Mouse (Mus musculus): ENCODE measurements around the gene Bcan.

Bcan gene

GRCm38 (mm10) chr3:87971489-87972202 lies 28.4 kb downstream of the Bcan start:
- DNase-seq, result no peak

- DNase-seq, result peak; percentile 32
Observed at GRCm38 (mm10) chr3:87970939-87971488, 29.0 kb downstream of the Bcan start, which contains the start of gene Nes. Gene Nes (plus strand): TSS chr3:87971078.

GRCm38 (mm10) chr3:87970184-87970938 lies 29.7 kb downstream of the Bcan start:
- DNase-seq, result peak; percentile 61

GRCm38 (mm10) chr3:87960586-87961191 lies 39.3 kb downstream of the Bcan start:
- DNase-seq, result peak; percentile 74

- DNase-seq, result no peak
Observed at GRCm38 (mm10) chr3:87960191-87960585, 39.8 kb downstream of the Bcan start.

GRCm38 (mm10) chr3:87959371-87959770 lies 40.7 kb downstream of the Bcan start:
- DNase-seq, result no peak

- DNase-seq, result no peak
Observed at GRCm38 (mm10) chr3:87958967-87959366, 41.1 kb downstream of the Bcan start.

- no peak for DNase-seq
Observed at GRCm38 (mm10) chr3:87958476-87958875, 41.6 kb downstream of the Bcan start.

GRCm38 (mm10) chr3:87958056-87958455 lies 42.0 kb downstream of the Bcan start:
- no peak for DNase-seq

GRCm38 (mm10) chr3:87952440-87952839 lies 47.6 kb downstream of the Bcan start:
- DNase-seq, result no peak

- DNase-seq, result no peak
Observed at GRCm38 (mm10) chr3:87951946-87952345, 48.1 kb downstream of the Bcan start.

- DNase-seq, result no peak
Observed at GRCm38 (mm10) chr3:87949955-87950515, 50.0 kb downstream of the Bcan start.

- no peak for DNase-seq
Observed at GRCm38 (mm10) chr3:87949266-87949954, 50.6 kb downstream of the Bcan start.

- no peak for DNase-seq
Observed at GRCm38 (mm10) chr3:87948378-87949265, 51.4 kb downstream of the Bcan start, which contains the start of gene Crabp2. Gene Crabp2 (plus strand): TSS chr3:87948666.

- DNase-seq, result no peak
Observed at GRCm38 (mm10) chr3:87947811-87948199, 52.2 kb downstream of the Bcan start.

GRCm38 (mm10) chr3:87947056-87947810 lies 52.8 kb downstream of the Bcan start:
- DNase-seq, result no peak

- no peak for DNase-seq
Observed at GRCm38 (mm10) chr3:87946541-87946860, 53.5 kb downstream of the Bcan start.

- no peak for DNase-seq
Observed at GRCm38 (mm10) chr3:87945781-87946540, 54.1 kb downstream of the Bcan start.

GRCm38 (mm10) chr3:87944838-87945600 lies 55.0 kb downstream of the Bcan start:
- no peak for DNase-seq

Data from thymus, postnatal 14 days (tissue).